In the genomic region with DNA sequence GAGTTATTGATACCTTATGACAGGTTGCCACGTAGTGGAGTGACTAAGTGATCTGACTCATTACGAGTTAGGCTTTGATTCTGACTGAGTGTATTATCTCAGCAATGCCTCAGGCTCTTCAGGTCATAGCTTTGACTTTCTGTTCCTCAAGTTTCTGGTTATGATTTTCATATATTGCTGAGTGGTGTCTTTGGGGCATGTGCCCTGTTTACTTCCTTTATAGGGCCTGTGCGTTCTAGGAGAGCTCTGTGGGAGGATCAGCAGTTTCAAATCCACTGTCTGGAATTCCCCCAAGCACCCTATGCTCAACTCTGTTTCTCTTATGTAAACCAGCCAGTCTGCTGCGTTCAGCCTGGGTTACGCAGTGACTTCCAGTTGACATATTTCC, we compare ENCODE assay signal across 8 mouse cellular contexts. TPM values are rescaled to one million over a fixed set of nuclear protein-coding genes. Genes with fewer than 3 reads are reported as not detected.
DNase-seq lines count a peak whose midpoint lies in the region; ATAC-seq lines count a peak whose summit lies in the region.

No protein-coding gene starts in this region.

- H3K4me2 ChIP-seq in heart, embryonic 16.5 days (ENCODE audit: low read depth, low read length) = no peak overlapping the region
- no peak overlapping the region for H3K4me2 ChIP-seq in midbrain, embryonic 11.5 days
- no peak overlapping the region for H3K4me2 ChIP-seq in forebrain, embryonic 13.5 days

- WGBS in heart, embryonic 16.5 days = 61% methylated on average over 5 of the region's 5 CpGs
- WGBS in midbrain, embryonic 11.5 days = 85% methylated on average over 5 of the region's 5 CpGs
- WGBS in forebrain, embryonic 13.5 days = 89% methylated on average over 5 of the region's 5 CpGs

- H3K27me3 ChIP-seq in heart, embryonic 16.5 days (ENCODE audit: control insufficient read depth, insufficient read depth, low read length) = no peaks in the 10 kb centered on the region
- H3K27me3 ChIP-seq in midbrain, embryonic 11.5 days (ENCODE audit: control insufficient read depth, insufficient read depth, low read length) = no peaks in the 10 kb centered on the region
- H3K27me3 ChIP-seq in forebrain, embryonic 13.5 days = no peaks in the 10 kb centered on the region

- H3K9ac ChIP-seq in heart, embryonic 16.5 days (ENCODE audit: low read length) = no peak overlapping the region
- no peak overlapping the region for H3K9ac ChIP-seq in midbrain, embryonic 11.5 days (ENCODE audit: low read length)
- H3K9ac ChIP-seq in forebrain, embryonic 13.5 days = no peak overlapping the region

- DNase-seq in gastrocnemius, postnatal 25 days = peak; percentile 21
- no peak for DNase-seq in gastrocnemius, postnatal 10 days
- DNase-seq in CD4-positive helper T cell, adult 2 months (ENCODE audit: low read depth, low spot score) = peak; percentile 81
- peak; percentile 57 to 64 for DNase-seq in monocyte, adult 2 months (ENCODE audit: low read depth in 1 of 2, low spot score in 2 of 2)
- no peak for DNase-seq in kidney, adult 18-20 months
- DNase-seq in midbrain, embryonic 11.5 days (ENCODE audit: low spot score, missing footprints) = no peak

- ATAC-seq in heart, embryonic 16.5 days (replicated peaks; ENCODE audit: extremely low read depth, insufficient read depth, low FRiP score) = no peak
- ATAC-seq in midbrain, embryonic 11.5 days (ENCODE audit: low FRiP score) = no peak
- ATAC-seq in forebrain, embryonic 13.5 days = no peak

- peak overlapping the region; percentile 52 for H3K27ac ChIP-seq in heart, embryonic 16.5 days (ENCODE audit: low read length)
- H3K27ac ChIP-seq in midbrain, embryonic 11.5 days (ENCODE audit: low read depth, low read length) = no peak overlapping the region
- no peak overlapping the region for H3K27ac ChIP-seq in forebrain, embryonic 13.5 days

- no peak overlapping the region for H3K4me3 ChIP-seq in heart, embryonic 16.5 days (ENCODE audit: low read length)
- H3K4me3 ChIP-seq in midbrain, embryonic 11.5 days (ENCODE audit: low read depth, low read length) = no peak overlapping the region
- H3K4me3 ChIP-seq in forebrain, embryonic 13.5 days = no peak overlapping the region

- H3K36me3 ChIP-seq in heart, embryonic 16.5 days (ENCODE audit: control insufficient read depth, insufficient read depth) = no peaks in the 10 kb centered on the region
- H3K36me3 ChIP-seq in midbrain, embryonic 11.5 days (ENCODE audit: control insufficient read depth, insufficient read depth, low read length) = no peaks in the 10 kb centered on the region
- H3K36me3 ChIP-seq in forebrain, embryonic 13.5 days (ENCODE audit: poor library complexity, severe bottlenecking) = no peaks in the 10 kb centered on the region

- peaks cover 41% of the 10 kb centered on the region for H3K4me1 ChIP-seq in heart, embryonic 16.5 days (ENCODE audit: control insufficient read depth, insufficient read depth, low read length)
- H3K4me1 ChIP-seq in midbrain, embryonic 11.5 days (ENCODE audit: control insufficient read depth, insufficient read depth, low read length) = no peaks in the 10 kb centered on the region
- H3K4me1 ChIP-seq in forebrain, embryonic 13.5 days = no peaks in the 10 kb centered on the region; the same call in 1 of the 2 replicates

- H3K9me3 ChIP-seq in heart, embryonic 16.5 days (replicated peaks; ENCODE audit: control insufficient read depth, low read length) = no peaks in the 10 kb centered on the region; the same call in 1 of the 2 replicates
- H3K9me3 ChIP-seq in midbrain, embryonic 11.5 days (ENCODE audit: control insufficient read depth, low read length) = no peaks in the 10 kb centered on the region
- no peaks in the 10 kb centered on the region for H3K9me3 ChIP-seq in forebrain, embryonic 13.5 days (replicated peaks)

RNA-seq across cellular contexts. Expression of gene Specc1l, which starts 10.7 kb away (rescaled TPM):
- total RNA-seq in gastrocnemius, postnatal 25 days (2021) = 10 to 100 TPM; 31.2 to 33.5 TPM
- 10 to 100 TPM; 34.3 to 36.2 TPM for total RNA-seq in gastrocnemius, postnatal 10 days (2021)
- 20.4 and 25.8 TPM in 2 replicates for polyA plus RNA-seq in heart, embryonic 16.5 days (2015; fragmentation: Nextera tagmentation; extraction: Ambion mirVana)
- 22.8 and 23.2 TPM in 2 replicates for polyA plus RNA-seq in midbrain, embryonic 11.5 days (2014; fragmentation: Nextera tagmentation; extraction: Ambion mirVana)
- polyA plus RNA-seq in forebrain, embryonic 13.5 days (2015; fragmentation: Nextera tagmentation; extraction: Ambion mirVana) = 35.4 and 39.6 TPM in 2 replicates

Comparison
In these comparisons a context has a peak if more than half of its experiments do, and no peak if none do; other contexts are left out.
1. DNase-seq: peak in gastrocnemius, postnatal 25 days (single experiment), CD4-positive helper T cell, adult 2 months (single experiment) and monocyte, adult 2 months (2 of 2); none in gastrocnemius, postnatal 10 days (single experiment), kidney, adult 18-20 months (single experiment) and midbrain, embryonic 11.5 days (single experiment).